Mouse (Mus musculus) natural killer cell, adult 2 months (primary cell): ENCODE results near the gene Ccdc102a.
"Not testable (repeated sequence)": the region's sequence is repeated elsewhere in the genome, so short reads cannot be mapped to it uniquely, and the experiment has no call there.

Experiments used
- DNase-seq, 2 experiments: peaks; one replicate each; pipeline ENCODE4 v3.0.0; 2022; ENCODE audit warnings: low spot score in 2 of 2

Ccdc102a gene

GRCm38 (mm10) chr8:94874358-94874757 lies 43.5 kb downstream of the Ccdc102a start:
- DNase-seq = peak; percentile 46 to 71

- DNase-seq = no peak
Observed at GRCm38 (mm10) chr8:94872576-94872975, 45.3 kb downstream of the Ccdc102a start.

GRCm38 (mm10) chr8:94872156-94872555 lies 45.7 kb downstream of the Ccdc102a start:
- no peak for DNase-seq

- DNase-seq = peak; percentile 29 to 30
Observed at GRCm38 (mm10) chr8:94871108-94871894, 46.6 kb downstream of the Ccdc102a start.

- DNase-seq = peak; percentile 51 to 66
Observed at GRCm38 (mm10) chr8:94870474-94871107, 47.3 kb downstream of the Ccdc102a start.

GRCm38 (mm10) chr8:94870003-94870402 lies 47.9 kb downstream of the Ccdc102a start:
- DNase-seq = no peak

- no peak for DNase-seq
Observed at GRCm38 (mm10) chr8:94869146-94869545, 48.8 kb downstream of the Ccdc102a start.

- DNase-seq = no peak
Observed at GRCm38 (mm10) chr8:94866921-94867320, 51.0 kb downstream of the Ccdc102a start.

- no peak for DNase-seq
Observed at GRCm38 (mm10) chr8:94865292-94865691, 52.6 kb downstream of the Ccdc102a start.

GRCm38 (mm10) chr8:94863897-94864673 lies 53.8 kb downstream of the Ccdc102a start:
- no peak for DNase-seq

GRCm38 (mm10) chr8:94862487-94863220 lies 55.2 kb downstream of the Ccdc102a start:
- no peak for DNase-seq

GRCm38 (mm10) chr8:94861352-94861910 lies 56.5 kb downstream of the Ccdc102a start:
- peak; percentile 57 to 69 for DNase-seq

GRCm38 (mm10) chr8:94857346-94858173 lies 60.3 kb downstream of the Ccdc102a start, which contains the start of gene Polr2c:
Polr2c (plus strand) TSS chr8:94857450.
- peak; percentile 82 to 90 for DNase-seq

GRCm38 (mm10) chr8:94857011-94857345 lies 60.9 kb downstream of the Ccdc102a start:
- no peak for DNase-seq

- DNase-seq = not testable (repeated sequence)
Observed at GRCm38 (mm10) chr8:94854761-94855160, 63.1 kb downstream of the Ccdc102a start.
